Mouse (Mus musculus): ENCODE measurements around the gene Barhl1. TPM values are rescaled to one million over a fixed set of nuclear protein-coding genes. Genes with fewer than 3 reads are reported as not detected.
A peak's percentile ranks its signal among the peaks of the same experiment; 100 is the strongest.

Barhl1 gene
- not detected for total RNA-seq (2021)
- long read RNA-seq, experiment 1: 0 reads
- long read RNA-seq, experiment 2: 0 reads

DNA sequence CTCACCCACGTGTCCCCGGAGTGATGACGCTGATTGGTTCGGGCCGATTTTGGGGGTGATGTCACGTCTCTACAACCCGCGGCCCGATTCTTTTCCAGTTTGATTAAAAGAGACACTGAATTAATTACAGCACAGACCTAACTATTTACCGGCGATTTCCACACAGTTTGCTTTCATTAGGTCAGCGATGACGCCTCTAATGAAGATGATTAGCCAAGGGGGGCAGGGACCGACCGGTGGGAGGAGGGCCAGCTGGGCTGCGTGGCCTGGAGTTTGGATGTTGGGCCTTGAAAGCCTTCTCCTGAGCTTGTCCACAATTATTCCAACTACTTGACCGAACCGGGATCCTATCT, at the start of gene Barhl1:
Barhl1 (minus strand) TSS at position 156 of the 353 bp plus-strand sequence.
- Histone ChIP-seq H3K27ac (no peak within 1 kb of the TSS), H3K4me3 (no peak within 1 kb of the TSS)
- no peak for DNase-seq (ENCODE audit: low spot score in 2 of 2)
- no peak for TF ChIP-seq CTCF (conservative IDR thresholded peaks at IDR 0.05)

DNA sequence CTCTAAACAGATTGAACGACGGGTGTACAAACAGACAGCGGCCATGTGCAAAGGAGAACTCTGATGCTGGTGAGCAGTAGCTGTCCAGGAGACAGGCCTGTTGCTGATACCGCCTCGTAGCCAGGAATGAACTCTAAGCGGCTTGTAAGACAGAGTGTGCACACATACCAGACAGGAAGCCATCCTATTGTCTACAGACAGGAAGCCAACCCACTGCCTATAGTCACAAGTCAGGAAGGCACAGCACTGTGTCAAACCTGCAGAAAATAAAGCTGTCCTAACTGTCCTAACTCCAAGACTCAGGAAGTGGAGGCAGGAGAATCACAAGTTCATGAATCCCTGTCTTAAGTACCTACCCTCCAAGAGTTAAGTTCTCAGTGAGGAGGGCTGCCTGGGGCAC, 47.1 kb upstream of the Barhl1 start:
- Histone ChIP-seq H3K4me3 (no peak overlapping the region), H3K27ac (no peak overlapping the region)
- DNase-seq (ENCODE audit: low spot score in 2 of 2): no peak
- TF ChIP-seq CTCF (conservative IDR thresholded peaks at IDR 0.05): no peak

DNA sequence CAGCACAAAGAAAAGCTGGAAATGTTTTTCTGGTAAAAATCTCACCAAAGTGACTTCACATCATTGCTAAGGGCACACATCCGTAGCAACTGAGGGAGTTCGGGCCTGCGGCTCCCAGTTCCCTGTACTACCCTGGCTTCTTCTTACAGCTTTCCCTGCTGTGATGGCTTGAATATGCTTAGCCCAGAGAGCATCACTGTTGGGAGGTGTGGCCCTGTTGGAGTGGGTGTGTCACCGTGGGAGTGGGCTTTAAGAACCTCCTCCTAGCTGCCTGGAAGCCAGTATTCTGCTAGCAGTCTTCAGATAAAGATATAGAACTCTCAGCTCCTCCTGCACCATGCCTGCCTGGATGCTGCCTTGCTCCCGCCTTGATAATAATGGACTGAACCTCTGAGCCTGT, 45.2 kb upstream of the Barhl1 start:
- no peak for TF ChIP-seq CTCF (conservative IDR thresholded peaks at IDR 0.05)
- Histone ChIP-seq H3K27ac (no peak overlapping the region), H3K4me3 (no peak overlapping the region)
- DNase-seq (ENCODE audit: low spot score in 2 of 2): no peak

DNA sequence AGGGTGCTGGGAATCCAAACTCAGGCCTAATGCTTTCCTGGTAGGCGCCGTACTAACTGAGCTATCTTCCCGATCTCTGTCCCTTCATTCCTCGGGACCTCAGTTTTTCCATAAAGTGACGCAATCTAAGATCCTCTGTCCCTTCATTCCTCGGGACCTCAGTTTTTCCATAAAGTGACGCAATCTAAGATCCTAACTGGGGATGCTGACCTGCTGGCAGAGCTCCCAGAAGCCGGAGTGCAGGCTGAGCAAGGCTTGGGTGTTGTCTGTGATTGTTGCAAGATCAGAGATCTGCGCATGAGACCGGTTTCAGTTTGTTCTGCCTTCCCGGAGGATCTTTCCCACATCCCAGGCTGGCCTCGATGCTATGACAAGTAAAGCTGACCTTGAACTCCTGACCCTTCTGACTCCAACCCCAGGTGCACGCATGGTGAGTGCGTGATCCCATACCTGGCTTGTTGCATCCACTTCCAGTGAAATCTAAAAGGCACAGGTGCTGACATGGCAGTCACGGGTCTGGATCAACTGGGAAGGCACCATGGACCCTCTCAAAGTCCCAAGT, 44.6 kb upstream of the Barhl1 start:
- Histone ChIP-seq H3K27ac (no peak overlapping the region), H3K4me3 (no peak overlapping the region)
- no peak for DNase-seq (ENCODE audit: low spot score in 2 of 2)
- no peak for TF ChIP-seq CTCF (conservative IDR thresholded peaks at IDR 0.05)

DNA sequence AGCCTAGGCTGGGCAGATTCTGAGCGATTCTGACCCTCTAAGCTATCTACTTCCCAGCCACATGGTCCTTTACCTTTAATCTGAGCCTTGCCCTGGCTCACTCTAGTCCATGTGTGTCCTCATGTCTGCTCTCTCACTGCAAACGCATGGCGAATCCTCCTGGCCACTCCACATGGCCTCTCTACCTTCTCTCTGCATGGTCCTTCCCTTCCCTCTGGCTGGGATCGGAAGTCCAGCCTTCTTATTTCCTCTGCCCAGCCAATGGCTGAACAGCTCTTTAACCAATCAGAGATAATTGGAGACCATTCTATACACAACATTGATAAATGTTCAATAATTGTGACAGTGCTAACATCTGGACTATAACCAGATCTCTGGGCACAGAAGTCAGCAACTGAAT, 40.4 kb upstream of the Barhl1 start:
- TF ChIP-seq CTCF (conservative IDR thresholded peaks at IDR 0.05): no peak
- H3K4me3 ChIP-seq: no peak overlapping the region
- no peak overlapping the region for H3K27ac ChIP-seq

DNA sequence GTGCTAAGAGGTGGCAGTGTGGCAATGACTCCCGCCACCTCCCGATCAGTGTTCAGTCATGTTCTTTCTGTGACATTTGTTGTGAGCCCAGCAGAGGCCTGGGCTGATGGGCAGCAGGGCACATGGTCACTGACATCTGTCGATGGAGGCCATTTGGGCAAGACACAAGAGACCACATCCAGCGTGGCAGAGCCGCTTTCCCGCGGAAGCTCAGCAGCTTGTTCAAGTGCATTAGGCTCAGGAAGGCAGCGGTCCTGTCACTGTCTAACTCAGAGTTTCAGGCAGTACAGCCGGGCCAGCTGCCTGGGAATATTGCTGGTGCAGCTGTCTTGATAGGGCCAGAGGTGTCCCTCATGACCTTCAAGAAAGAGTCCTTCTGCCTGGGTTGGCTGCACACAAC, 38.1 kb upstream of the Barhl1 start:
- DNase-seq (ENCODE audit: low spot score in 2 of 2): no peak
- H3K27ac ChIP-seq: no peak overlapping the region
- no peak for TF ChIP-seq CTCF (conservative IDR thresholded peaks at IDR 0.05)
- no peak overlapping the region for H3K4me3 ChIP-seq

More for the DNA sequence above, 40.4 kb upstream of the Barhl1 start:
- no peak for DNase-seq (ENCODE audit: low spot score in 2 of 2)

DNA sequence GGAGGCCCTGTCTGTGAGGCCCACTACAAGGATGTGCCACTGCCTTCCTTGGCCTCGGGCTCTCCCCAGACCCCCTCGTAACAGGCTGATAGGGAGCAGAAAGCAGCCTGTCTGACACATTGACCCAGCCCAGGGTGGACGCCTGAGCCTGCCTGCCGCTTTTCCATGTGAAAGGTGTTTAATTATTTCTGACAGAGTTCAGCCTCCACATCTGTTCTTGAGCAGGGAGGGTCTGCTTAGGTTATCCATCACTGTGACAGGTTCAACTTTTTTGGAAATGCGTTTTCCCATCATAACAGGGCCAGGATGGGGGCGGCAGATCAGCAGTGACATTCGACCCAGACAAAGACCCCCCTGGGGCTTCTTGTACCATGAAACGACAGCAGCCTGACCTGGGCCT, 36.5 kb upstream of the Barhl1 start:
- Histone ChIP-seq H3K4me3 (no peak overlapping the region), H3K27ac (no peak overlapping the region)
- DNase-seq (ENCODE audit: low spot score in 2 of 2): no peak
- no peak for TF ChIP-seq CTCF (conservative IDR thresholded peaks at IDR 0.05)

DNA sequence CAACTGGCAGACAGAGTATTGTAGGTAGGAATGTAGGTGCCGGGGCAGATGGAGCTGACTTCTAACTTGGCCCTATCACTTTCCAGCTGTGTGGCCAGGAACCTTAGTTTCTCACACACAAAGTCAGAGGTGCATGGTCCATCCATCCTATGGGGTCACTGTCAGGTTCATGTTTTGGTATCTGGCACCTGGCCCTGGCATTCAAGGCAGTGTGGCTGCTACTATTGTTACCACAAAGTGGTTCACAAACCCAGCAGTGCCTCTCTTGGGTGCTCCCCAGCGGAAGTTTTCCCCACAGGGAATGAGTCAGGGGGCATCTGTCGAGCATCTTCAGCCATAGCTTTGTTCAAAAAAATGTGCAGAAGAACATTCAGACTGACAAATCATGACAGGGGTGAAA, 29.8 kb upstream of the Barhl1 start:
- no peak overlapping the region for H3K4me3 ChIP-seq
- DNase-seq (ENCODE audit: low spot score in 2 of 2): no peak
- TF ChIP-seq CTCF (conservative IDR thresholded peaks at IDR 0.05): no peak
- H3K27ac ChIP-seq: no peak overlapping the region

DNA sequence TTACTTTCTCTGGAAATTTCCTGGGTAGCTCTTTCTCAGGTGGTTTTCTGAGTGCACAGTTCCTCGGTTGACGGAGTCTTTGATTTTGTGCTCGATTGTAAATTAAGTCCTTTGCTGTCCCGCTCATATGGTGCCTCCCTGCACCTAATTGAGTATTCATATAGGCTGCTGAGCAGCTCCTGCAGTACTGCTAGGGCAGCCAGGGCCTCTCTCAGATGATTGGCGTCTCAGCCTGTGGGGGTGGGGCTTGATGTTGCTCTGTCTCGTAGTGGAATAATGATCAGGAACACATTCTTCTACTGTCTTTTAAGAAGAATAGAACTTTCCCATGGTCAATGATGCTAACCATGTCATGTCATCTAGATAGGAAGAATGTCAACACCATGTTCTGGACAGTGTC, 28.9 kb upstream of the Barhl1 start:
- Histone ChIP-seq H3K4me3 (no peak overlapping the region), H3K27ac (no peak overlapping the region)
- no peak for TF ChIP-seq CTCF (conservative IDR thresholded peaks at IDR 0.05)
- DNase-seq (ENCODE audit: low spot score in 2 of 2): no peak

DNA sequence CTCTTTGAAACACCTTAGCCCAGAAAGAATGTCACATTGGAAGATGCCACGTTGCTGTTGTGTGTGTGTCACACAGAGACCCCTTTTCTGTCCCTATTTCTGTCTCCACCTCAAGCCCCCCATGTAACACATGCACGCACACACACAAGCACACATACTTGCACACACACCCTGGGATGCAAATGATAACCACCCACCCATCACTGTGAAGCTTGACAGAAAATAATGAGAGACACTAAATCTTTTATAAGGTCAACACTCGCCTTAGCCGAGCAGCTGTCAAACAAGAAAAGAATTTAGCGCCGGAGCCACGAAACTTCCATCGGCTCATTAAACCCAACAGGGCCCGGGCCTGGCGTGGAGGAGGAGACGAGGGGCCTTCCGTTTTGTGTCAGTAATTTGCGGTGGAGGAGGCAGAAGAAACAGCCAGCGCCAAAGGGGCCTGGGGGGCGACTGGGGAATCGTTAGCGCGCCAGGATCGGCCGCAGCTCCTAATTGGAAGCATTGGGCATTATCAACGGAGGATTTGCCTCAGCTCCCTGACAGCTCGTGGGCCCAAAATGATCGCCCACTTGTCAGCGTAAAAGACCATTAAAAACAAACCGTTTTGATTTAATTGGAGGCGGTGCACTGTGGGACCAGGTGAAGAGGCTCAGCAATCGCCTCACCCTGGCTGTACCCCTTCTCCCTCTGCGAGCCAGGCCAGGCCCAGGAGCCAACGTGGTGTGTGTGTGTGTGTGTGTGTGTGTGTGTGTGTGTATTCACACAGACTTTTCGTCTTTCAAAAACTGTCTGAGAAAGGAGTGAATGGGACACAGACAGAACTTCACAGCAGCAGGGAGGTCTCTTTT, 27.4 kb upstream of the Barhl1 start:
- DNase-seq (ENCODE audit: low spot score in 2 of 2): no peak
- H3K4me3 ChIP-seq: no peak overlapping the region
- no peak overlapping the region for H3K27ac ChIP-seq
- TF ChIP-seq CTCF (conservative IDR thresholded peaks at IDR 0.05): no peak

DNA sequence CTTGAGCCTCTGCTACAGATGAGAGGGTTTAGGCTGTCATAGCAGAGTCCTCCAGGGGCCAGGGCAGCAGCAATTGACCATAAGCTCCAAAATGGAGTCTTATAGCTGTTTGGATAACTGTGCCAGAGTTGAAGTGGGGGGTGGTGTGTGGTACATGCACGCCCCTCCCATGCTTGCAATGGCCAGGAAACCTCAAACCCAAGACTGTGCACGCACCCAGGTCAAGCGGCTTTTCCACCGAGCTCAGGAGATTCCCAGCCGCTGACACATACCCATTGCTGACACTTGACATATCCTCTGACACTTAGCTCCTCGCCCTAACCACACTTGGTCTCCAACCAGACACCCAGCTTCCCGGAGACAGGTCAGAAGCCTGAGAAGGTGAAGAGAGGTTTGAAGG, 22.5 kb upstream of the Barhl1 start:
- DNase-seq (ENCODE audit: low spot score in 2 of 2): no peak

DNA sequence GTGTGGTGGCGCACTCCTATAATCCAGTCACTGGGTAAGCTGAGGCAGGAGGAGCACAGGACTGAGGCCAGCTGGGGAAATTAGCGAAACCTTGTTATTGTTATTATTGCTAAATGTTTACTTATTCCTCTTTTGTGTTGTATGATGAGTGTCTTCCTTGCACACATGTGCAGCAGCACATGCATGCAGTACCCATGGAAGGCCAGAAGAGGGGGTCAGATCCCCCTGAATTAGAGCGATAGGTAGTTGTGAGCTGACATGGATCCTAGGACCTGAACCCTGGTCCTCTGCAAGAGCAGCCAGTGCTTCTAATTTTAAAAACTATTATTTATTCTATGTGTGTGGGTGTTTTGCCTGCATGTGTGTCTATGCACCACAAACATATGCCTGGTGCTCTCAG, 14.1 kb upstream of the Barhl1 start:
- peak; percentile 44 for TF ChIP-seq CTCF (conservative IDR thresholded peaks at IDR 0.05)
- Histone ChIP-seq H3K4me3 (no peak overlapping the region), H3K27ac (no peak overlapping the region)
- no peak for DNase-seq (ENCODE audit: low spot score in 2 of 2)

More for the DNA sequence above, 22.5 kb upstream of the Barhl1 start:
- no peak overlapping the region for H3K27ac ChIP-seq
- H3K4me3 ChIP-seq: no peak overlapping the region
- TF ChIP-seq CTCF (conservative IDR thresholded peaks at IDR 0.05): no peak

DNA sequence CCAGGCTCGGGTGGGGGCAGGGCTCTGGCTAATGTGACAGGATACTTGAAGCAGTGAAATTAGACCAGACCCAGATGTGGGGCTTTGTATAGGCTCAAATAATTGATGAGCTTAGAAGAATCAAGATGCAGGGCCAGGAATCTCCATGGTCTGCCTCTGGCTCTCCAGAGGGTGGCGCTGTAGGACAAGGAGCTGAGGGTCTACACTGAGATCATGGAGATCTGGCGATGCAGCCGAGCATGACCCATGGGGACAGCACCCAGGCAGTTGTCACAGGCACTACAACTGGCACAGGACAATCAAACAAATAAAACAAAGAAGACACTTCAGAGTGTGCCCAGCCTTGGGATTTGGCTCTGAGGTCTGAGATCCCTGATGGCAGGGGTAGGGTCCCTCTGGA, 7.4 kb upstream of the Barhl1 start:
- DNase-seq (ENCODE audit: low spot score in 2 of 2): peak; percentile 61 to 81
- H3K4me3 ChIP-seq: no peak overlapping the region
- TF ChIP-seq CTCF (conservative IDR thresholded peaks at IDR 0.05): peak; percentile 91
- H3K27ac ChIP-seq: no peak overlapping the region

DNA sequence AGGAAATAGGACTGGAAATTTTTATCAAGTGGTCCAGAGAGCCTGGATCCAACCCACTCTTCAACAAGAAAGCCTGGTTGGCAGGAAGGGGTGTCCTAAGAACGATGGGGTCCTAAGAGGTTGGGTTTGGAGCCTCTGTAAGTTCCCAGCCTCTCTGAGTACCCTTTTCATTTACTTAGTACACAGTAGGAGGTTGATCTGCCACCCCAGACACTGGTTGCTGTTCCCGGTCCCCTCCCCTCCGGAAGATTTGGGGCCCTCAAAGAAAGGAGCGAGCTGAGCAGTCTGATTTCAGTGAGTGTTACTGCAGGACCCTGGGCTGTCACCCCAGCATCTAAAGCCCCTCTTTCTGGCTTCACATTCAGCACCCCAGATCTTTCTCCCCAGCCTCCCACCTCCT, 2.5 kb upstream of the Barhl1 start:
- no peak overlapping the region for H3K27ac ChIP-seq
- no peak for DNase-seq (ENCODE audit: low spot score in 2 of 2)
- no peak for TF ChIP-seq CTCF (conservative IDR thresholded peaks at IDR 0.05)
- no peak overlapping the region for H3K4me3 ChIP-seq
